Mouse (Mus musculus) G1E-ER4 (cell line): ENCODE results near the gene Papss1. TPM values are rescaled to one million over a fixed set of nuclear protein-coding genes. Genes with fewer than 3 reads are reported as not detected.

Experiments
- GATA1 ChIP-seq: IDR thresholded peaks from one replicate; pipeline ENCODE4 v1.8.0; 2012; ENCODE audit warnings: low read length, inconsistent platforms
- polyA plus RNA-seq: library from polyadenylated mRNA; stranded (reverse); fragments of >175 nt; gene quantifications from 2 replicates; pipeline ENCODE4 v1.2.3, GENCODE M21; 2012

The Papss1 gene
- polyA plus RNA-seq, 1 experiment, result 9.2 TPM

DNA sequence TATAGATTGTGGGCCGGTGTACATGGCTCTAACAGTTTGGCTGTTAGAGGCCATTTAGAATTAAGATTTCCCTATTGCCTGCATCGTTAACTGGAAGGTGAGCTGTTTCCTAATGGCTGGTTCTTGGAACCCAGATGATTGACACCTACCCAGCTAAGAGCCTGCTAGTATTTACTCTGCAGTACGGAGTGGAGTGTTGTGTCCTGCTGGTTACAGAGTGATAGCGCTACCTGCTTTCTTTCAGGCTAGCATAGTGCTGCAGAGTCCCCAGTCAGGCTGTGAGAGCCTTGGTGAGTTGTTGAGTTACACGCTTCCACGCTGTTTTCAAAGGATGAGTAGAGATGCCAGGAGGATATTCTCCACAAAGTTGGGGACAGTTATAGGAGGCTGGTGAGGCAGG is 46.0 kb downstream of the Papss1 start:
- TF ChIP-seq GATA1, result no peak

DNA sequence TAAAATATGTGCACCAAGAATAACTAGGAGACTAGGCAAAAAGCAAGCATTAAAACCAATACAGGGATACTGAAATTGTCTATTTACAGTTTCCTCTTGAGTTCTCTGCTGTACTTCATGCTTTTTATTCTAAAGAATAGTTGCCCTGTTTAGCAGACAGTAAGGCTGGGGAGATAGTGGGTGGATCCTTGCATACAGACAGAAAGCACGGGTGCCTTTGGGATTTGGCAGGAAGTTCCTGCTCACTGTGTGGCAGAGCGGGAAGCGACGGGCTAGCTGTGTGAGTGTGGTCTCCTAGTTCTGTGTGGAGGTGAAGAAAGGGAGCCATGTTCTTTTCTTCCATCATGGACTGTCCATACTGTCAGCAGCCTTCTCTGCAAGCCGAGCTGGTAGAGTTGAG is 48.3 kb downstream of the Papss1 start:
- TF ChIP-seq GATA1, result no peak

DNA sequence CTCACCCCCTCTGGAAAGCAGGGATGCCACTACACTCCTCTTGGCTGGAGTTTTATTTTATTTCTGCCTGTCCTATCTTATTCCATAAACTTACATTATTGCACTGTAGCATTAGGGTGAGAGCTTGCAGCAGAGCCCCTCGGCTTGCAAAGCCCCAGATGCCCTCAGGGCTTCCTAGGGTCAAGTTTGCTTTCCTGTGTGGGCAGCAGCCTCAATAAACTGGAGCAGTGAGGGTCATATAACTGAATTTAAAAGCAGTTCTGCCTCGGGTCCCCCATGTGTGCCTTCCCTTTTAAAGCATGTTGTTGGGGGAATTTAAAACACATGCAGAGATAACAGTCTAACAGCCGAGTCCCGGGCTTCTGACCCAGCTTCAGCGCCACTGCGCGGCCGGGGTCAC is 49.5 kb downstream of the Papss1 start:
- TF ChIP-seq GATA1, result no peak

DNA sequence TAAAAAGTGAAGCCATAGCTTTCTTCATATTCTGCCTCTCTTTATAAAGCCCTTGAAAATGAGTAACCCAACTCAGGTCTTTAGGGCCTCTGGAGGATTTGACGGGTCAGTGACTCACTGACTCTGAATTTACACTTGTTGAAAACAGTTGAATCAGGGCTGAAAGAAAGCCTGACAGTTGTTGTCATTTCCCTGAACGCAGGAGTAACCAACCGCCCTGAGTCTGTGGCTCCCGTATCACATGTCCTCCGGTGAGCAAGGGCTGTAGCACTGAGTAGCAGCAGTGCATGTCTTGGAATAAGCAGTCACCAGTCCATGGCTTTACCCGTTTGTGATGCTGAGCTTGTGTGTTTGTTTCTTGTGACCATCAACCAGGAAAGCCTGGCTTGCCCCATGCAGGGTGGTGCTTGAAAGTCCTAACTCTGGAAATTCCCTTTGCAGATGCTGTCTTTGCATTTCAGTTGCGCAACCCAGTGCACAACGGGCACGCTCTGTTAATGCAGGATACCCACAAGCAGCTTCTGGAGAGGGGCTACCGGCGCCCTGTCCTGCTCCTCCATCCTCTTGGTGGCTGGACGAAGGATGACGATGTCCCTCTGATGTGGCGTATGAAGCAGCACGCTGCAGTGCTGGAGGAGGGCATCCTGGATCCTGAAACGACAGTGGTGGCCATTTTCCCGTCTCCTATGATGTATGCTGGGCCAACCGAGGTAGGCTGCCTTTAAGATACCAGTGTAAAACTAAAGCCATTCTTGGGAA is 54.2 kb downstream of the Papss1 start:
- no peak for TF ChIP-seq GATA1

DNA sequence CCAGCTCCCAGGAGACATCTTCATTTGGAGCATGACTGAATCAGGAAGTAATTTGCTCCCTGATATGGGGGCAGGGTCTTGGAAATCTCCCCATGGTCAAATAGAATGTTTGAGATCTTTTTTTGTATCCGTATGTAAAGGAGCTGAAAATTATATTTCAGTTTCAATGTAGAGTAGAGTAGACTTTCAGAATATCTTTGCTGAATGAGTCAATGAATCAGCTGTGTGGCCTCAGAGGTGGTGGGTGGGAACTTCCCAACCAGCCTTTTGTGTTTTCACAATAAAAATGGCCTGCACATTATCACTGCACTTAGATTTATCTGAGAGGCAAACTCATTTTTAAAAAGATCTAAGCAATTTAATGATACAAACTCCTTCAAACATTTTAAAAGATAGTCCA is 58.6 kb downstream of the Papss1 start:
- no peak for TF ChIP-seq GATA1

DNA sequence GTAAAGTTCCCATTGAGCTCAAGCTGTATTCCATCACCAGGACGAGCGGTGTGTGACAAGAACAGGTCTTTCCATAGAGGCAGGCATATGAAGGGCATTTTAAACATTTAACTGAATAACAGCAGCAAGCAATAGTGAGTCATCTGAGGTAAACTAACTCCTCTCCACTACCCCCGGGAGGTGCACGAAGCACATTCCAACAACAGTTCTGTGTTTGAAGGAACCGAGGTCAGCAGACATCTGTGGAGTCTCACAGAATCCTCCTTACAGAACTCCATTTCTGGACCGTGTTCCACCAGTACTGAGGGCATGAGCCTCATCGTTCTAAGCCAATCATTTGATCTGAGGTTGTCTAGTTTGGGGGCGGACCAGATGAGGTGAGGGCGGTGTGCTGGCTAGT is 59.5 kb downstream of the Papss1 start:
- TF ChIP-seq GATA1, result no peak

DNA sequence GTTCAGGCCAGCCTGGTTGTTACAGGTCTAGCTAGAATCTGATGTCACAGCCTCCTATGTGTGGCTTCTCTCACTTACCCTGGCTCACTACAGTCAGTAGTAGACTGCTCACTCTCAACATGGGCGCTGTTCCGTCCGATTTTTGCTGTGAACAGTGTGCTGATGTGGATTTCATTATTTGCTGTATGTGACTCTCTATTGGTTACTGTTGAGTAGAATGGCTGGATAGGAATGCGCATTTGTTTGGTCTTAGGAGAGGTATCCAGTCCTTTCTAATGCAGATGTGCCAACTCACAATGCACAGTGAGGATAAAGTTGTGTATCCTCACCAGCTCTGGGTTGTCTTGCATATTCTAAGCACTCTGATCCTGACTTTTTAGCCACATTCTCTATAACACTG is 62.9 kb downstream of the Papss1 start:
- TF ChIP-seq GATA1, result no peak

DNA sequence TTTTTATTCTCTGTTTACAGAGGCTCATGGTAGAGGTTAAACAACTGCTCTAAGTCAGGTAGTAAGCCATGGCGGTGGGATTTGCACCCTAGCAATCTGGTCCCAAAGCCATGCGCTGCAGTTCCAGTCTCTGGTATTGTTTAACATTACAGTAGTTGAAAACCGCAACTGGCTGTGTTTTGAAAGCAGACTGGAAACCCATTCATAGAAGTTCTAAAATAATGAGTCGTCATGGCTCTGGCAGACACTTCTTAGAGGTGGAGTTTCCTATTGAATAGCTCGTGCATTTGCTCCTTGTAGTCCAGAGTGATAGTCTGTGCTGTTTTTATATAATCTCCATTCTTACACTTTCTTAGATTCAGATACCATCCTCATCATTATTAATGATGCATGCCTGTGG is 63.7 kb downstream of the Papss1 start:
- no peak for TF ChIP-seq GATA1

DNA sequence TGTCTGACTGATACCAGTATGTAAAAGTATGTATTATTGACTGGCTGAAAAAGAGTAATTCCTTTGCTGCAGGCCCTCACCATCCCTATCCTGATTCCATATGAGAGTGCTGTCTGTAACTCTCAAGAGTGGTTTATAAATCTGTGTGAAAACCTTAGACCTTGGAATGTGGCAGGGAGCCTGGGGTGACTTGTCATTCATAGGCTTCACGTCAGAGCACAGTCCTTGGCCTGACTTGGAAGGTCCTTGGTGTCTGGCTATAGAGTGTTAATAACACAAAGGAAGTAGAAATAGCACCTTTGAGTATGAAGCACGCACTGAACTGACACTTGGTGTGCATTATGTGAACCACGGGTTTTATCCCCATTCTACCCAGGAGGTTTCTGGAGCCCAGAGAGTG is 64.4 kb downstream of the Papss1 start:
- no peak for TF ChIP-seq GATA1

DNA sequence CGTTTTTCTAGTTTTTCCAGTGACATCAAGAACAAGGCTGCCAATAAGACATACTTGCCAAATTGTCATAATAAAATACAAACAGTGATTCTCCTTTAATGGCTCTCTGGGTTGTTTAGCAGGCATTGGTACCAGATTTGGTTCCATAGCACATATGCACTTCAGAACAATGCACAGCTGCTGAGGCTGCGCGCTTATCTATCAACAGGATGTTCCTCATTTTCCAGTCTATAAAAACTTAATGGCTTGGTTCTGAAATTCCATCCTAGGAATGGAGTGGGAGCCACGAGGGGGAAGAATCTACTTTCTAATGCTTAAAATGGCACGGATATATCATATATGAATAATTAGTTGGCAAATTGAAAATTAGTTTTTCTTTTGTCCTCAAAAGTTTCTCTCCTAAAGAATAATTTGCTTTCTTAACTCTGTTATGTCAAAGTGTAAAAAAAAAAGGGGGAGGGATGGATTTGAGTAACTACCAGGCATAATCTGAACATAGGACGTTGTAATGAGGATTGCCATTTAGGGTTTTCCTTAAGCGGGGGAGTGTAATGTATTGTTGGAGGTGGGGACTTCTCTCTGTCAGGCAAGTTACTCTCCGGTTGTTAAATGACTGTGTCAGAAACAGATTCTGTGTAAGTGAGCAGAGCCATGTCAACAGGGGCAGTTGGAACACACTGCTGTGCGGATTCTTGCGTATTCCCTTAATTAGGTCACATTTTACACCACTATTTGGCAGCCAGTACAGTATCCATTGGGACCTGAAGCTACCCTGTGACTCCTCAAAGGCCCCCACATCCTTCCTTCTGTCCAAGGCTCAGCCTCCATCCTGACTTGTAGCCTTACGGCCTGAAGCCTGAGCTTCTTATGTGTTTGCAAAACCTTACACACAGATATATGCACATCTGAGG is 66.1 kb downstream of the Papss1 start:
- TF ChIP-seq GATA1, result no peak

DNA sequence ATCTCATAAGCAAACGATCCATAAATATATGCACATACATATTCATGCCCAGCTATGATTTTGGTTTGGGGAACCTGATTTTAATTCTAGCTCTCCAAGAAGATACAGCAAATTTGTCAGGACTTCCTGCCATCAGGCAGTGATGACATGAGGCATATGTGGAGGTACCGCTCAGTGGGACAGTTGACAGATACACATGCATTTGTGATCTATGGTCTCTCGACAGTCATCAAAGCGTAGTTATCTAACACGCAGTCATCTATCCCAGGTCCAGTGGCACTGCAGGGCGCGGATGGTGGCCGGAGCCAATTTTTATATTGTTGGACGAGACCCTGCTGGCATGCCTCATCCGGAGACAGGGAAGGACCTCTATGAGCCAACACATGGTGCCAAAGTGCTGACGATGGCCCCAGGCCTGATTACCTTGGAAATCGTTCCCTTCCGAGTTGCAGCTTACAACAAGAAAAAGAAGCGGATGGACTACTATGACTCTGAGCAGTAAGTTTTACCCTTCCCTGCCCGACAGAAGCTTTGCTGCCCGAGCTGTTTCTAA is 66.8 kb downstream of the Papss1 start:
- no peak for TF ChIP-seq GATA1

DNA sequence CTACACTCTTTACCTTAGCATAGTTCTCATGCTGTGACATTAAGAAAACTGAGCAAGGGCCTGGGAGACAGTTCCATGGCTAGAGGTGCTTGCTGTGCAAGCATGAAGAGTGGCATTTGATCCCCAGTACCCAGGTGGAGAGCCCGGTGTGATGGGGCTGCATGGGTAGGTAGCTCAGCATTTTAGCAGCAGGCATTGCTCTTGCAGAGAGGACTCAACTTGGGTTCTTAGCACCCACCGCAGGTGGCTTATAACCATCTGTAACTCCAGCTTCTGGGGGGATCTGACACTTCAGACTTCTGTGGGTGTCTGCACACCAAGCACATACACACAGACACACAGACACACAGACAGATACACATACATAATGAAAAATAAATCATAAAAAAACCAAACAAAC is 69.5 kb downstream of the Papss1 start:
- no peak for TF ChIP-seq GATA1

DNA sequence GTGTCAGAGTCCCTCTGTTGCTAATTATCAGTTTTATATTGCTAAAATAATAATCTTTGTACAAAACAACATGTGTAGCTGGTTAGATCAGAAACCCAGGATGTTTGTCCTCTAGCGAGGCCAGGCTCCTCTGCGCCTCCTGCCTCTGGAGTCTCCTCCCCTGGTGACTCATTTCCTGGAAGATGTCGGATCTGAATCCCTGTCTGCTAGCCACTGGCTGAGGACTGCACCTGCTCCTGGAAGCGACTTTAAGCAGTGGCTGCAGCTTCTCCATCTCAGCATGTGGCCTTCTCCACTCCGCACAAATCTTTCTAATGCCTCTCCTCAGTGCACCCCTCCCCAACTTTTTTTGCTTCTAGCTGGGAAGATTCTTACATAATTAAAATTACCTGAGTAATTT is 71.6 kb downstream of the Papss1 start:
- no peak for TF ChIP-seq GATA1

DNA sequence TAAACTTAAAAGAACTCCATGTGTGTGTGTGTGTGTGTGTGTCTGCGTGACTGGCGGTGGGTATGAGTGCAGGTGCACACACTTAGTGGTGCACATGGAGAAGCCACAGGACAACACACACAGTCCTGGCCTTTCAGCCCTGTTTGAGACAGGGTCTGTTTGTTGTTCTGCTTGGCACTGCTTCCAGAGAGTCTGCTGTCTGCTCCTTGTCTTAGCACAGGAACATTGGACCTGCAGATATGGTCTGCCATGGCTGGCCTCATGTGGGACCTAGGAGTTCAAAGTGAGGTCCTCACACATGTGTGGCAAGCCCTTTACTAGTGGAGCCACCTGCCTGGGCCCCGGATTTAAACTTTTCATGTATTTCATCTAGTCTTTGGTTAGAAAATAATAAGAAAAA is 72.4 kb downstream of the Papss1 start:
- no peak for TF ChIP-seq GATA1

DNA sequence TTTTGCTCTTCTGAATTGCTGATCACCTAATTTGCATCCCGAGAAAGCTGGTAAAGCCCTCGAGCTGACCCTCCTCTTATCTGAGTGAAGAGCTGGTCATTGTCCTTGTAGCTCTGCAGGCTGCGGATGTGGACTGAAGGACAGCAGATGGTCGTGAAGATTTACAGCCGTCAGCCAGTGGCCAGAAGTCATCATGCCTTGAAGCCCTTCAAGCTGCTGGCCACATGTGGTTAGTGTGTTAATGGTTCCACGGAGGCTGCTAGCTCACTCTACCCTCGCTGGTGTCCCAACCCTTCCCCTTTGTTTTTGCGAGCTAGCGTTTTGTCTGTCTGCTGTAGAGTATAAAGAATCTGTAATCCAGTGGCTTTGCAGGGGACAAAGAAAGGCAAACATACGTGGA is 73.1 kb downstream of the Papss1 start:
- TF ChIP-seq GATA1, result no peak

DNA sequence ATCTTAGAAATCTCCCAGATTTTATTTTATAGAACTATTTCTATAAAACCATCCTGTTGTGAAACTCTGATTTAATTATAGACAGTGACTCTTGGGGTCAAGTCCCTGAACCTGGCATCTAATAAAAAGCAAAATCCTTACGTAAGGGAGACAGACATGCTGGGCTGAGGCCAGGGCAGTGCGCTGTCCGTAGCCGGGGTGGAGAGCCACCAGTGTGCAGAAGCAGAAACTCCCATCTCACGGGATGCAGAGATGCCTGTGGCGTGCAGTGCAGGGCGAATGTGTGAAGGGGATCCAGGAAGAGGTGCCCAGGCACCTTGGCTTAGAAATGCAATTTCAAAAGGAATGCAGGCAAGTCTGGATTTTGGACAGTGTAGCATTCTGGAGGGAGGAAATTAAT is 73.6 kb downstream of the Papss1 start:
- no peak for TF ChIP-seq GATA1
